Mouse (Mus musculus) heart, embryonic 14.5 days (tissue): ENCODE measurements around the gene Dhx38. TPM values are rescaled to one million over a fixed set of nuclear protein-coding genes. Genes with fewer than 3 reads are reported as not detected.

Source experiments
- ATAC-seq: fragments of 200-750 bp; cut with Nextera tagmentation; 2 replicates; pipeline ENCODE4 v1.8.0; 2017; ENCODE audit warnings: low read depth, moderate TSS enrichment; ENCODE audit not compliant: insufficient number of reproducible peaks, insufficient read depth, low FRiP score
- H3K27ac ChIP-seq, 2 experiments: fragments of 200-500 bp in 1 of 2; fragments of 300-500 bp in 1 of 2; sonication (generic) in 1 of 2; replicated peaks in 1 of 2; 2 replicates each; pipeline ENCODE4 v1.5.1; 2012 to 2014; ENCODE audit warnings: low read depth in 2 of 2, low read length in 2 of 2, control low read depth in 1 of 2, mild to moderate bottlenecking in 1 of 2, mixed read lengths in 1 of 2; ENCODE audit not compliant: control insufficient read depth in 1 of 2, insufficient read depth in 1 of 2
- H3K27me3 ChIP-seq: fragments of 300-500 bp; sonication (generic); 2 replicates; pipeline ENCODE4 v1.6.1; 2014; ENCODE audit warnings: mild to moderate bottlenecking, low read length, control low read depth; ENCODE audit not compliant: control insufficient read depth, insufficient read depth
- H3K36me3 ChIP-seq: fragments of 300-500 bp; sonication (generic); 2 replicates; pipeline ENCODE4 v1.6.1; 2014; ENCODE audit warnings: mild to moderate bottlenecking, control low read depth, low read length, mixed read lengths; ENCODE audit not compliant: control insufficient read depth, insufficient read depth
- H3K4me1 ChIP-seq, 2 experiments: fragments of 200-500 bp in 1 of 2; fragments of 300-500 bp in 1 of 2; sonication (generic) in 1 of 2; 2 replicates each; pipeline ENCODE4 v1.6.1; 2012 to 2014; ENCODE audit warnings: low read length in 2 of 2, control low read depth in 1 of 2, mixed read lengths in 1 of 2; ENCODE audit not compliant: control insufficient read depth in 2 of 2, insufficient read depth in 2 of 2
- H3K4me2 ChIP-seq: fragments of 300-500 bp; sonication (generic); 2 replicates; pipeline ENCODE4 v1.6.1; 2014; ENCODE audit warnings: mild to moderate bottlenecking, low read length
- H3K4me3 ChIP-seq, 2 experiments: fragments of 200-500 bp in 1 of 2; fragments of 300-500 bp in 1 of 2; sonication (generic) in 1 of 2; 2 replicates each; pipeline ENCODE4 v1.5.1; 2012 to 2014; ENCODE audit warnings: low read length in 2 of 2, mild to moderate bottlenecking in 2 of 2, control low read depth in 1 of 2, low read depth in 1 of 2, moderate library complexity in 1 of 2; ENCODE audit not compliant: control insufficient read depth in 1 of 2, insufficient read depth in 1 of 2
- H3K9ac ChIP-seq: fragments of 300-500 bp; sonication (generic); 2 replicates; pipeline ENCODE4 v1.6.1; 2014; ENCODE audit warnings: mild to moderate bottlenecking, low read length
- H3K9me3 ChIP-seq: fragments of 300-500 bp; sonication (generic); 2 replicates; pipeline ENCODE4 v1.6.1; 2016; ENCODE audit warnings: low read length, control low read depth; ENCODE audit not compliant: control insufficient read depth
- WGBS: fragments of 180-500 bp; shearing (Covaris S2); extraction: QIAGEN DNeasy Blood & Tissue Kit; methylation state at CpG from one replicate; pipeline ENCODE4 v1.1.7; 2014; 5-methylcytosine and 5-hydroxymethylcytosine counted together
- polyA plus RNA-seq: library from polyadenylated mRNA; unstranded; fragments of >200 nt; fragmentation: Nextera tagmentation; extraction: Ambion mirVana; gene quantifications from 2 replicates; pipeline ENCODE4 v1.2.1, GENCODE M21; 2014

The Dhx38 gene
- polyA plus RNA-seq, 1 experiment from 2014 or later: 9.5 TPM

DNA sequence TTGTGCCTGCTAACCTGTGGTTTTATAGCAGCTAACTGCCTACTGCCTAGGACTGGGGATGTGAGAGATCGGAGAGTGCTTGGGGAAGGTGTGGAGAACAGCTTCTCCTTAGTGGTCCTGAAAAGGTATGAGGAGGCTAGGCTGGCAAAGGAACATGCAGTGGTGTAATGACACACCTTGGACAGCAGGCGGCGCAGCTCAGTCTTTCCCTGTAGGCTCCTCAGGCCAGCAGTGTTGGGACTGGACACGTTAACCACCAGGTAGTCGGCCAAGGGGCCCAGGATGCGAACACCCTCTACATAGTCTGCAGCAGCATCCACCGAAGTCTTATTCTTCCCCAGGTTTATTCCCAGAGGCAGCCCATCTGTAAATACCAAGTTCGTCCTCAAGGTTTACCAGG lies 30.2 kb upstream of the Dhx38 start:
- H3K36me3 ChIP-seq: peaks cover 67% of the 10 kb centered on the region
- no peak for ATAC-seq
- WGBS: 49% methylated on average over 8 of the region's 8 CpGs
- no peaks in the 10 kb centered on the region for H3K27me3 ChIP-seq
- no peaks in the 10 kb centered on the region for H3K4me1 ChIP-seq
- no peak overlapping the region for H3K27ac ChIP-seq
- no peaks in the 10 kb centered on the region for H3K9me3 ChIP-seq
- H3K4me2 ChIP-seq: no peak overlapping the region
- no peak overlapping the region for H3K9ac ChIP-seq
- no peak overlapping the region for H3K4me3 ChIP-seq

DNA sequence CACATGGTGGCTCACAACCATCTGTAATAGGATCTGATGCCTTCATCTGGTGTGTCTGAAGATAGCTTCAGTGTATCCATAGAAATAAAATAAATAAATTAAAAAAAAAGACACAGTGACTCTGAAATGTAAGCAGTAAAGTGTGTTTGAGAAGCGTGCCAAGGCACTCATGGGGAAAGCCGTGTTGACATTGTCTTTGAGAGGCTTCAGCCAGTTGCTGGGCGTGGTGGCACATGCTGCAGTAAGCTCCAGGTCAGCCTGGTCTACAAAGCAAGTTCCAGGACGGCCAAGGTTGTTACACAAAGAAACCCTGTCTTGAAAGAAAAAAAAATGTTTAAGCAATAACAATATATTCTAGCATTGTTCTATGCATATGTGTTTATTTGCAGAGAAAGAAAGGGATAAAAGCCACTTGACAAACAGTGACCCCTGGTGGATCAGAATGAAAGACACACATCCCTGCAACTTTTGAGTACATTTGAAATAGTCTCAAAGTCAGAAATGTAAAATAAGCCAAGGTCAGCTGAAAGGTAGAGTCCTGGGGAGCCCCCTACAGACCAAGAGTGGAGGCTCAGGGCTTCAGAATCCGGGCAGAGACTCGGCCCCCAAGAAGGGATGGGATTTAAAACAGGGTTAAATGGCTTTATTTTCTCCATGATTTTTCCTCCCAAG lies 27.6 kb upstream of the Dhx38 start:
- no peaks in the 10 kb centered on the region for H3K27me3 ChIP-seq
- no peak overlapping the region for H3K4me3 ChIP-seq
- H3K27ac ChIP-seq: no peak overlapping the region
- WGBS: 80% methylated on average over 6 of the region's 6 CpGs
- H3K36me3 ChIP-seq: peaks cover 48% of the 10 kb centered on the region
- H3K4me1 ChIP-seq: no peaks in the 10 kb centered on the region
- no peak overlapping the region for H3K9ac ChIP-seq
- ATAC-seq: no peak
- no peak overlapping the region for H3K4me2 ChIP-seq
- no peaks in the 10 kb centered on the region for H3K9me3 ChIP-seq

DNA sequence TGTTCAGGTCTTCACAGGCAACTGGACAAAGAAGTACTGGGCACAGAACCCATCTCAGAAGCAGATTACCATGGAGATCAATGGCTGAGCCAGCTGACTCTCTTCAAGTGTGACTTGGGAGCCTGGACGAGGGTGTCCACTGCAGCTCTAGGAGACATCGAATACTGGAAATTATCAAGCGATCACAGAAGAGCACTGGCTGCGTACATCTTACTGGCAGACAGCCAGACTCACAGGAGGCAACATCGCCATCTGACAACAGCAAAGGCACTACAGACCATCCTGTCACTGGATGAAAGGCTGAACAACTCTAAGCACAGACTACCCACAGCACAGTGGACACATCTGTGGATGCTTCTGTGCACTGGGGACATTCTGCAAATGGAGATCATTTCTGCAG lies 26.5 kb upstream of the Dhx38 start:
- no peak overlapping the region for H3K9ac ChIP-seq
- H3K36me3 ChIP-seq: peaks cover 43% of the 10 kb centered on the region
- H3K9me3 ChIP-seq: no peaks in the 10 kb centered on the region
- no peak for ATAC-seq
- no peaks in the 10 kb centered on the region for H3K4me1 ChIP-seq
- H3K27me3 ChIP-seq: no peaks in the 10 kb centered on the region
- H3K4me2 ChIP-seq: no peak overlapping the region
- WGBS: 79% methylated on average over 5 of the region's 5 CpGs
- no peak overlapping the region for H3K27ac ChIP-seq
- no peak overlapping the region for H3K4me3 ChIP-seq

DNA sequence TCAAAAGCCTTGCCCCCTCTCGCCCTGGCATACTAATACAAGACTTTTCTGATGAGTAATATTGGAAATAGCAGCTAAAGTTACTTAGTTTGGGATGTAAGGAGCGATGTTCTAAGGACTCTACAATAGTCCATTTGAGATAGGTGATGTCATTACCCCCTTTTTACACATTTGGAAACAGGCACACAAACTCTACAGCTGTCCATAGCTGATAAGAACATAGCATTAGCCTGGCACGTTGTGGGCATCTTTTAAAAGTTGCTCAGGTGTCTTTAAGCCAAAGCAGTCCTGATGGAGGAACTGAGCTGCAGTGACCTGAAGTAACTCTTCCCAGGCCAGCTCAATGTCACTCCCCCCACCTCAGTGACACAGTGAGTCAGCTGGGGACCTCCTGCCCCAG lies 25.7 kb upstream of the Dhx38 start:
- H3K4me2 ChIP-seq: no peak overlapping the region
- no peak overlapping the region for H3K9ac ChIP-seq
- no peak for ATAC-seq
- peaks cover 41% of the 10 kb centered on the region for H3K36me3 ChIP-seq
- no peaks in the 10 kb centered on the region; a peak in 1 of 4 replicates for H3K4me1 ChIP-seq
- H3K4me3 ChIP-seq: no peak overlapping the region
- no peaks in the 10 kb centered on the region for H3K9me3 ChIP-seq
- H3K27ac ChIP-seq: no peak overlapping the region
- H3K27me3 ChIP-seq: no peaks in the 10 kb centered on the region
- 74% methylated on average over 3 of the region's 3 CpGs for WGBS

DNA sequence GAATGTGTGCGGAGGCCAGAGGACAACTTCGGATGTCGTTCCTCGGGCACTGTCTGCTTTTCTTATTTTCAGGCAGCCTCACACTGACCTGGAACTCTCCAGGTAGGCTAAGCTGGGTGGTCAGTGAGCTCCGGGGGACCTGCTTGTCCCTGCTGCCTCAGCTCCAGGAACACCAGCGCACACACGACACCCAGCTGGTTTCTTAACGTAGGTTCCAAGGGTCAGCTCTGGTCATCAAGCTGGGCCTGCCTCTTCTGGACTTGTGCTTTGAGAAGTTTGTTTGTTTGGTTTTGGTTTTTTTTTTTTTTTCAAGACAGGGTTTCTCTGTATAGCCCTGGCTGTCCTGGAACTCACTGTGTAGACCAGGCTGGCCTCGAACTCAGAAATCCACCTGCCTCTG lies 25.2 kb upstream of the Dhx38 start:
- peaks cover 40% of the 10 kb centered on the region for H3K36me3 ChIP-seq
- no peaks in the 10 kb centered on the region for H3K9me3 ChIP-seq
- no peaks in the 10 kb centered on the region; a peak in 1 of 4 replicates for H3K4me1 ChIP-seq
- 85% methylated on average over 9 of the region's 9 CpGs for WGBS
- no peak overlapping the region for H3K9ac ChIP-seq
- H3K27ac ChIP-seq: no peak overlapping the region
- no peaks in the 10 kb centered on the region for H3K27me3 ChIP-seq
- no peak overlapping the region for H3K4me2 ChIP-seq
- H3K4me3 ChIP-seq: no peak overlapping the region
- no peak for ATAC-seq

DNA sequence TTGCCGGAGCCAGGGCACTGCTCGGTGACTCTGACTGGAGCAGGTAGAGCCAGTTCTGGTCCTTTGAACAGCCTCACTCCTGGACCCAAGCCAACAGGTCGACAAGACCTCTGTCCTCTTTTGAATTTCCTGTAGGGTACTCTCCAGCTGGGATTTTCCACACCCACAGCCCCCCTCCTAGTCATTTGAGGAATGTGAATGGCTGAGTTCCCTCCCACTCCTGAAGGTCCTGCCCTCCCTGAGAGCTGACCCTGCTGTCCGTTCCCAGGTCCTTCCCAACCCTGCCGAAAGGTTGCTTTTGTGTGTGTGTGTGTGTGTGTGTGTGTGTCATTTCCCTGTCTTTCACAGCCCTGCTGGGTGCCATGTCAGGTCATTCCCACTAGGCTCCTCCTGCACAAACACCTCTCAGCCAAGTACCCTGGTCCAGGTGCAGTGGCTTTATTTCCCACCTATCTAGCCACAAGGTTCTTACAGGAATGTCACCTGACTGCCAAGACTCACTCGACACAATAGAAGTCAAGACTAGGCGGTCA lies 21.4 kb upstream of the Dhx38 start:
- Histone ChIP-seq H3K27me3 (no peaks in the 10 kb centered on the region), H3K9me3 (peaks cover 8% of the 10 kb centered on the region; the same call in 1 of the 2 replicates), H3K9ac (no peak overlapping the region), H3K36me3 (peaks cover 6% of the 10 kb centered on the region), H3K4me2 (no peak overlapping the region), H3K4me1 (no peaks in the 10 kb centered on the region; a peak in 1 of 4 replicates), H3K4me3 (no peak overlapping the region), H3K27ac (no peak overlapping the region)
- 55% methylated on average over 7 of the region's 7 CpGs for WGBS
- ATAC-seq: no peak

DNA sequence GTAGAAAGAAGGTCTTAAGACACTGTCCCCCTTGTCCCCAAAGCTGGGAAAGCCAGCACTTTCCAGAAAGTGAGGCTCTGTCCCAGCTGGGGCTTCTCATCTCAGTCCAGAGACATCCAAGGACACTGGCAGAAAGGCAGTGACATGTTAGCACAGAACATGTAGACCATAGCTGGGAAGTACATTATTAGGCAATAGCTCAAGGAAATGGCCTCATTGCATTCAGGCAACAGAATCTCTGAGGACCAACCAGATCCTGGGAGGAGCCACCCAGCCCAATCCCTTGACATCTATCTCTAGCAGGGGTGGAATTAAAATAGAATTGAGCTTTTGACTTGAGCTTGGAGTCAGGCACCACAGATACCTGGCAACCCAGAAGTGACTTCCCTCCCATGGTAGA lies 20.0 kb upstream of the Dhx38 start:
- no peaks in the 10 kb centered on the region for H3K27me3 ChIP-seq
- no peak for ATAC-seq
- H3K36me3 ChIP-seq: no peaks in the 10 kb centered on the region
- H3K9me3 ChIP-seq: peaks cover 8% of the 10 kb centered on the region; the same call in 1 of the 2 replicates
- no peak overlapping the region for H3K27ac ChIP-seq
- H3K4me3 ChIP-seq: no peak overlapping the region
- no peak overlapping the region for H3K4me2 ChIP-seq
- no peaks in the 10 kb centered on the region; a peak in 1 of 4 replicates for H3K4me1 ChIP-seq
- no peak overlapping the region for H3K9ac ChIP-seq

DNA sequence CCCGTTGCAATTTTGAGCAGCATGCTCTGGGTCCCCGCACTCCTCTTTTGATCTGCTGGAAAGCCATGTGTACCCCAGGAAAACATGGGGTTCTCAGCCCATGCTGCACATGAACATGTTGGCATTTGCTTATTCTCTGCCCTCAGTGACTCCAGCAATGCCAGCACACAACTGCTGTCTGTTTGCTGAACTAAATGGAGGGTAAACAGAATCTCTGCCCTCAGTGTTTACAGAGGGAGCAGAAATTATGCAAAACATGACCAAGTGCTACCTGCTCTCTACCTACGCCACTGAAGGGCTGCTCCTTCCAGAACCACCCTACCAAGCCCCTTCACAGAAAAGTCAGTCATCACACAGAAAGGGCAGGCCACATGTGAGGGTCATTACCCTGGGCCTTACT lies 19.2 kb upstream of the Dhx38 start:
- Histone ChIP-seq H3K4me2 (no peak overlapping the region), H3K36me3 (no peaks in the 10 kb centered on the region), H3K9me3 (peaks cover 8% of the 10 kb centered on the region; the same call in 1 of the 2 replicates), H3K4me1 (no peaks in the 10 kb centered on the region; a peak in 1 of 4 replicates), H3K27ac (no peak overlapping the region), H3K27me3 (no peaks in the 10 kb centered on the region), H3K9ac (no peak overlapping the region), H3K4me3 (no peak overlapping the region)
- no peak for ATAC-seq
- WGBS: 76% methylated on average over 3 of the region's 3 CpGs
